Mouse (Mus musculus) monocyte, adult 2 months (primary cell): ENCODE measurements around the gene Fcrl5.
"Not testable (repeated sequence)": the region's sequence is repeated elsewhere in the genome, so short reads cannot be mapped to it uniquely, and the experiment has no call there.

Source experiments
- DNase-seq, 2 experiments: peaks; one replicate each; pipeline ENCODE4 v3.0.0; 2022; ENCODE audit warnings: low spot score in 2 of 2, low read depth in 1 of 2

Fcrl5 gene

DNA sequence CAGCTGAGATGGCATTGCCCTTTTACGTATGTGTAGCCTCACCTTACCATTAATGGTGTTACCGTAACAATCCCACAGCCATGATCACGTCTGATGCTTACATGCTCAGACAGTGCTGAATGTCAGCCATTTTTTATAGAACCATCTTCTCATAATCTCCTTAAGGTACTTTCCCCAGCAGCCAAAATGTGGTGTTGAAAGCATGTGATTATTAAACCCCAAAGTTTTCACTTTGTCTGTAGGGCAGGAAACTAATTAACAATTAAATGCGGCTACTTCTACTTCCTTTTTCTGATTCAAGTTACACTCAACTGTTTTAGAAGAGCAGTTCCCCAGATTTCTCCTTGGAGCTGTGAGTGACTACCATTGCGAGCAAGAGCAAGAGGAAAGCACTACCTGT, at the start of gene Fcrl5:
Gene Fcrl5 (plus strand): TSS at position 295 of the 400 bp plus-strand sequence.
- DNase-seq, result no peak

- no peak for DNase-seq
Observed at GRCm38 (mm10) chr3:87390935-87391334, 44.6 kb upstream of the Fcrl5 start.

GRCm38 (mm10) chr3:87398809-87399208, 36.8 kb upstream of the Fcrl5 start:
- DNase-seq, result no peak

DNA sequence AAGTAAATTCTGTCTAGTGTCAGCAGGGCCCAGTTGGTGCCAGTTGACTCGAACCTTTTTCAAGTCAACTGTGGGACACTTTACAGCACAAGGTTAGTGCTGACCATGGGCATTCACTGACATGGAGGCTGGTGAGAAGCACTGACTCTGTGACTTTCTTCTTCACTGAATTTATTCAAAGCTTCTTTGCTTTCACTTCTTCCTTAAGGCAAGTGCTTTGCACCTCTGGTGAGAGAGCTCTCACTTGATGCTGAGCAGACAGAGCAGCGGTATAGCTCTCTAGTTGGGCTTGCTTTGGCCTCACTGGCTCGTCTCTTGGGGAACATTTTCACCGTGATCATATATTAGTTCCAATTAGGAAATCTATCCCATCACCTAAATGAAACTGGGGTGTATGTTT, 35.7 kb upstream of the Fcrl5 start:
- DNase-seq, result no peak

- DNase-seq, result peak; percentile 9 to 17
Observed at GRCm38 (mm10) chr3:87401321-87401720, 34.3 kb upstream of the Fcrl5 start.

GRCm38 (mm10) chr3:87408171-87408570, 27.4 kb upstream of the Fcrl5 start:
- DNase-seq, result peak; percentile 21 to 26

- DNase-seq, result no peak
Observed at GRCm38 (mm10) chr3:87409196-87409935, 26.2 kb upstream of the Fcrl5 start.

- DNase-seq, result no peak
Observed at GRCm38 (mm10) chr3:87410605-87411004, 25.0 kb upstream of the Fcrl5 start.

GRCm38 (mm10) chr3:87411150-87411549, 24.4 kb upstream of the Fcrl5 start:
- DNase-seq, result peak in 1 of 2 experiments; percentile 12

DNA sequence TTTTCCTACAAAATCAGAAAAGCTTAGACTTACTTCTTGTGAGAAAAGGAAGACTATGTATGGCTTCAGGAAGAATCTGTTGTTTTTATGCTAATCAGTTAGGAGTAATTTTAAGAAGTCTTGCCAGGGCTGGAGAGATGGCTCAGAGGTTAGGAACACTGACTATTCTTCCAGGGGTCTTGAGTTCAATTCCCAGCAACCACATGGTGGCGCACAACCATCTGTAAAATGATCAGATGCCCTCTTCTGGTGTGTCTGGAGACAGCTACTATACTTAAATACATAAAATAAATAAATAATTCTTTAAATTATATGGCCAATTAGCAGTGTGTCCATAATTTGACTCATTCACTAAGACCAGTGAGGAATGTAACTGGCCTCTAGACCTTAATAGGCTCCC, 14.9 kb upstream of the Fcrl5 start:
- DNase-seq, result no peak

DNA sequence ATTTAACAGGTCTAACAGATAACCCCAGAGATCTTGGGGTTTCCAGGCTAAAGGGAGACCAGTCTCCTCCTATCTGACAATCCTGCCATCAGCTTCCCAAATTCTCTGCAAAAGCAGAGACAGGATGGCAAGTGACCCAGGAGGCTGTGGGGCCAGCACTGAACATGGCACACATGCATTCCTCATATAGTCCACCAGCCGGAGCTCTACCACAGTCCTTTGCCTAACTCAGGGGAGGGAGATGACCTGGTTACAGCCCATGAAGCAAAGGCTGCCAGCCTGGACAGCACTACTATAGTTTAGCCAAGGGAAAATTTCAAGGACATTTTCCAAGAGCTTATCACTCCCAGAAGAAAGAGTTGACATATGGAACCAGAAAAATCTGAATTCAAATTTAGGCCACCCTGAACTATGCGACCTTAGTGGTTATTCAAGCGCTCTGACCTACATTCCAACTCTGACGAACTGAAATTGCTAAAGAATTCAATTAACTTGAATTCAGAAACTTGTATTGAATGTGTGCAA, 13.1 kb upstream of the Fcrl5 start:
- DNase-seq, result no peak

DNA sequence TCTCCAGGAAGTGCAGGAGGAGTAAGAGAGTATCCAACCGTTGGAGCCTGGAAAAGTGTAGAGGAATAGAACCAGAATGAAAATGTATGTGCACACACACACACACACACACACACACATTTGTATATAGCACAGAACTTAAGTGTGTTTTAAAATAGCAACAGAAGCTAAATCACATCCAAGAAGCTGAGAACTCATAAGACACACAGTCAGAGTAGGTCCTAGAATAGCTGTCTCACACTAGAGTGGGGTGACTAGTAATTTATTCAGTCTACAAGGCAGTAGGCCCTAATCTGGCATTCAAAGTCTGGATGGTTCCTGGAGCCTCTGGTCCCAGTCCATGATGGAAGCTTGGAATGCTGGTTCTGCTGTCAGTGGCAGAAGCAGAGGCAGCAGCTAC, 5.0 kb downstream of the Fcrl5 start:
- no peak for DNase-seq

DNA sequence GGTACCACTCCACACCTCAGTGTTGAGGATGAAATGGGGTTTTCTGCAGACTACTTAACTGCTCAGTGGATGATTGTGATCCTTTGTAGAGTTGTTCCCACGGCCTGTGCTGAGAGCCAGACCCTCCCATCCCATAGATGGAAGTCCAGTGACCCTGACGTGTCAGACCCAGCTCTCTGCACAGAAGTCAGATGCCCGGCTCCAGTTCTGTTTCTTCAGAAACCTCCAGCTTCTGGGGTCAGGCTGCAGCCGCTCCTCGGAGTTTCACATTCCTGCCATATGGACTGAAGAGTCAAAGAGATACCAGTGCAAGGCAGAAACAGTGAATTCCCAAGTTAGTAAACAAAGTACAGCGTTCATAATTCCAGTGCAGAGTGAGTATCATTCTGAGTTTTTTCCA, 8.4 kb downstream of the Fcrl5 start:
- DNase-seq, result no peak

DNA sequence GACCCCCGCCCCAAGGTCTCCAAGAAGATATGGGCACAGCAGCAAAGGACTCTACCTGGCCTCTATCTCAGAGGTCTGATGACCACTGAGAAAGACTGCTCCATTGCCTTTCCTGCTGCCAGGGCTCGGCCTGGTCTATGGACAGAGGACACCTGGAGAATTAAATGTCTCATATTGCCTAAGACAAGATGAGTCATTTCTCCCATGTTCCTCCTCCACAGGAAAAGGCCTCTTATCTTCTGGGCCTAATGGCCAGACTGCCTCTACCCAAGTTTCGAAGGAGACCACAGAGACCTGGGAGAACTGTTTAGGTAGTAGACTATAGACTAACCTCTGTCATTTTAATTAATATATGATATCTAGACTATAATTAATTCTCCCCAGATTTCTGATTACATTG, 29.9 kb downstream of the Fcrl5 start:
- no peak for DNase-seq

- no peak for DNase-seq
Observed at GRCm38 (mm10) chr3:87467011-87467410, 31.4 kb downstream of the Fcrl5 start.

- DNase-seq, result no peak
Observed at GRCm38 (mm10) chr3:87467416-87467815, 31.8 kb downstream of the Fcrl5 start.

- not testable (repeated sequence) for DNase-seq
Observed at GRCm38 (mm10) chr3:87477948-87478347, 42.4 kb downstream of the Fcrl5 start.

DNA sequence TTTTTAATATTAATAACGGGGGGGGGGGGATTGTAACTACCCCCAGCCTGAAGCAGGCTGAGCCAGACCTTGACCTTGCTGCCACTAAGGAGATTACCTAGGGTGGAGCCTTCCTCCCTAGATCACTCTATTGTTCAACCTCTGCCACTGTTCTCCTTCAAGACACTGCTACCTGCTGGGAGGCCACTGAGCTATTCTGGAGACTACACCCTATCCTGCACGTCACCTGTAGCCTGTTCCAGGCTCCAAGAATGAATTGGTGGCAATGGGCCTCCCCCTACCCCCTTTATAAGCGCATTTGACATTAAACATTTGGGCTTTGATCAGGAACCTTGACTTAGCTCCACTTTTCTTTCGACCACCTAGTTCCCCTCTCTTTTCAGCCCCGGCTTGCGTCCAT, 43.0 kb downstream of the Fcrl5 start:
- DNase-seq, result not testable (repeated sequence)

DNA sequence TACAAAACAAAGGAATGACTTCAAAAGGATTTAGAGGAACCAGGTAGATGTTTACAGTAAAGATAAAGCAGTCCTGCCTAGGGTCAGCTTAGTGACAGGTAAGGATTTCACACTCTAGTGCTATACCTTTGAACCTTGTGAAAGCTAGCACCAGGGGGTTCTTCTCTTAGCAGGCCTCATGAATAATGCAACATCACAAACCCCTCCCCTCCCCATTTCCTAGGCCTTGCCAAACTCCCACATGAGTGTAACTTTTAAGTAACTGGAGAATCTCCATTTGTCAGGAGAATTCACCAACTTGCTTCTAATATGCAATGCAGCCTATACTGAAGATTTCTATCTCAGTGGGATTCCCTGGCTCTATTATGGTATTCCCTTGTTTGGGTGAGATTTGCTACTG, 43.7 kb downstream of the Fcrl5 start:
- DNase-seq, result not testable (repeated sequence)

DNA sequence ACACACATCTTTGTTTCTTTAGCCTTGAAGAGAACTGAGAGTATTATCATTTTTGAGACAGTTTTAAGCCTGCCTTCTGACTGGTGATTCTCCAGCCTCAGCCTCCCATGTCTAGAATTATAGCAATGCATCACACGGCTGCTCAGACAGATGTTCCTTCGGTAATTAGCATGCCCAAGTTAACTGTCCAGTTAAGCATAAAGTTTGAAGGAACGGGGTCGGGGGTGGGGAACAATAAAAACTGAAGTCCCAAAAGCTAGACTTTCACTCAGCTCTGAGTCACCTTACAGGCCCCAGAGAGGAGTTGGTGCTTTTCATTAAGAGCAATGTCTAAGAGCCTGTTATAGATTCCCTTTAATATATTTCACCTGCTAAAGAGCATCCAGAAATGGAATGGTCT, 51.8 kb downstream of the Fcrl5 start:
- DNase-seq, result no peak

DNA sequence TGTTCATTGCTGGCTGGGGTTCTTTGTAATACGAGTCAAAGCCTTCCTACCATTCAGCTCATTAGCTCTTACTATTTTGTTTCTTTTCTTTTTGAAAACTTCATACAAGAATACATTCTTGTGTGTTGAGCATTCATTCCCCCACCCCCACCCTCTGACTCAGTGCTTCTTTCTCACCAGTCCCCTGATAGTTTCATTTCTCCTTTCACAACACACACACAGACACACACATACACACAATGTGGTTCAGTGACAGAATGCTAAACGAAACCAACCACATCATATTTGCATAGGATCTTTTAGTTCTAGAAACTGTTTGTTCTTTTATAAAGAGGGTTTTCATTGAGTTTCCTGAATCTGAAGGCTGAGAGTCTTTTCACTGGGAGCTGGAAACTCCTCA, 52.3 kb downstream of the Fcrl5 start:
- no peak for DNase-seq

- no peak for DNase-seq
Observed at GRCm38 (mm10) chr3:87498266-87498665, 62.7 kb downstream of the Fcrl5 start.

- peak; percentile 53 to 56 for DNase-seq
Observed at GRCm38 (mm10) chr3:87499072-87499471, 63.5 kb downstream of the Fcrl5 start.
